Mouse (Mus musculus) myocyte (in vitro differentiated cells): ENCODE results near the gene Atp5b.

Source experiments
- CEBPB ChIP-seq: IDR thresholded peaks from 2 replicates; pipeline ENCODE4 v1.6.1; 2011; ENCODE audit warnings: mild to moderate bottlenecking, moderate library complexity; ENCODE audit not compliant: poor library complexity, insufficient read depth, severe bottlenecking
- MAX ChIP-seq: IDR thresholded peaks from one replicate; pipeline ENCODE4 v1.6.1; 2011; ENCODE audit warnings: low read depth, mild to moderate bottlenecking, control low read depth
- POLR2A ChIP-seq: IDR thresholded peaks from one replicate; pipeline ENCODE4 v1.6.1; 2011; ENCODE audit warnings: low read depth, mild to moderate bottlenecking, control low read depth, moderate library complexity; ENCODE audit not compliant: insufficient read length
- SRF ChIP-seq: IDR thresholded peaks from one replicate; pipeline ENCODE4 v1.6.1; 2011; ENCODE audit warnings: low read depth; ENCODE audit not compliant: control insufficient read depth, insufficient read length
- TCF12 ChIP-seq: IDR thresholded peaks from one replicate; pipeline ENCODE4 v1.6.1; 2011; ENCODE audit warnings: mild to moderate bottlenecking, control low read depth; ENCODE audit not compliant: poor library complexity, insufficient read depth, severe bottlenecking

DNA sequence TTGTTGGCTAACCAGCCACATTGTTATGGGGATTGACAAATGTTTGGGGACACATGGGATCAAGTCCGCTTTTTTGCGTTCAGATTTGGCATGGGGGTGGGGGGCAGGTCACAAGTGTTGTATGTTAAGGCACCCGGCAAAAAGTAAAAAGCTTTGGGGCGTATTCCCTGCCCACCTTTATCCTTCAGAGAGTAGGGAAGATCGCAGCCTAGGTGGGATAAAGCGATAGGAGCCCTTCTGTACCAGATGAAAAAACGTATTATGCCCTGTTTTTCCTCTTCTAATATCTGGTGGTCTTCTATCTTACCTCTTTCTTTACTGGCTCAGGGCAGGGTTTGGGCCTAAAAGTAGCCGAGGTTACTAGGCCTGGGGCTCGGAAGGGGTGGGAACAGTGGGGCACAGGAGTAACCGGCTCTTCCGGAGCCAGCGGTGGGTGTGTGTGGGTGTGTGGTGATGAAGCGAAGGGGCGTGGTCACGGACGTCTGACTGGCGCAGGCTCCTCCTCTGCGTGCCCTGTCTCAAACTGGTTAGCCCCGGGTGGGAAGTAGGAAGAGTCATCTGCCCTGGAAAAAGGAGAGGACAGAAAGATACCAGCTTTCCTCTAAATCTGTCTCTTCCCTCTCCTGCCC, 11.4 kb downstream of the Atp5b start:
- TF ChIP-seq MAX (no peak), POLR2A (peak; percentile 45), CEBPB (no peak), SRF (no peak), TCF12 (no peak)
